Mouse (Mus musculus): ENCODE measurements at regions not wholly inside any gene's neighbourhood (a gene's known extent, or its start where the extent isn't known, plus 50 kb on each side); places are given as distances from the start of the nearest gene placed in this dataset.

GRCm38 (mm10) chr16:3265351-3265750 is 325.5 kb upstream of the Olfr161 start:
- TF ChIP-seq GATA1 (IDR thresholded peaks at IDR 0.05; ENCODE audit: borderline replicate concordance, low read length) (no peak), FLI1 (IDR thresholded peaks at IDR 0.05; ENCODE audit: low read length) (no peak)

Measured in megakaryocyte, embryonic 14.5 days (primary cell).